Mouse (Mus musculus) frontal cortex, postnatal 14 days (tissue): Measurements from ENCODE around the gene AC124502.3.

Experiments used
- DNase-seq, 2 experiments: peaks; one replicate each; pipeline ENCODE4 v3.0.0; 2022; ENCODE audit warnings: low spot score in 2 of 2

Gene AC124502.3

GRCm38 (mm10) chr19:5032686-5033085 lies 6.0 kb upstream of the AC124502.3 start:
- no peak for DNase-seq

DNA sequence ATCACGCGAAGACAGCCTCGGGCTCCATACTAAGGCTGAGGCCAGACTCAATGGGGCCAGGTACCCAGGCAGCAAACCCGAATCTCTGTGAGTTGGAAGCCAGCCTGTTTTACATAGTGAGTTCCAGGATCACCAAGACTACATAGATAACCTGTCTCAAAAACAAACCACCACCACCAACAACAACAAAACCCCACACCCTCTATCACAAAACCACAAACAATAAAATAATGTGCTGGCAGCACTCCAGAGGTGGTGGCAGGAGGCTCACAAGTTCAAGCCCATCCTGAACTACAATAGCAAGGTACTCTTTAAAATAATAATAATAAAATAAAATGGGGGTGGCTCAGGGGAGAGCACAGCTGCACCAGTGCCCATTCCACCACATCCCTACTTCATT lies 2.1 kb upstream of the AC124502.3 start:
- DNase-seq = no peak

GRCm38 (mm10) chr19:5037678-5038571 lies 766 bp upstream of the AC124502.3 start:
- peak; percentile 75 to 85 for DNase-seq

- DNase-seq = no peak
Measured at GRCm38 (mm10) chr19:5039301-5040114, 817 bp downstream of the AC124502.3 start.

DNA sequence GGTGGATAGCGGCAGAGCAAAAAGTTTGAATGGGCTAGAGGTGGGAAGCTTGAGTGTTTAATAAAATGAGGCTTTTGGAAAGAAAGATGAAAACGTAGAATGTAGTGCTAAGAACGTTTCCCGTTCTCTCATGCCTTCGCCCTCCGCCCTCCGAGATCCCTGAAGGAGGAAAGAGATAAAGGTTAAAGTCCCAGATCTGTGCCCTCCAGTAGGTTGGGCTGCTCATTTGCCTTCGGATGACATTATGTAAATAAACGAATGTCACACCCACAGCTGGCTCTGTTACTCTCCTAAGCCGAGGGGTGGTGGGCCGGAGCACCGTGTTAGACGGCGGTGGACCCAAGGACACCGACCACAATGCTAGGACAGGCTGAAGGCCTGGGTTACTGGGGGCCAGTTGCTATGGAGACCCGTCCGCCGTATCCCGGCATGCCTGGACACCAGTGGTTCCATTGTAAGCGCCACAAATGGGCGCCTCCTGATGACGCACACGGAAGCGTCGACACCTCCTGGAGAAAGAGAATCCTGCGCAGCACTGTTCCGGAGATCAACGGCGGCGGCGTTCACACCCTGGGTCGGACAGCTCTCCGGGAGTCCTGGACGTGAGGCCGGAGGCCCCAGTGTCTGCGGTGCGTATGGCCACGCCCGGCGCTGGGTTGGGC lies 2.3 kb downstream of the AC124502.3 start, which contains the start of gene Brms1:
Gene Brms1 (plus strand): TSS at position 493 of the 662 bp plus-strand sequence.
- DNase-seq = peak; percentile 83 to 85

- no peak for DNase-seq
Measured at GRCm38 (mm10) chr19:5041588-5041987, 2.9 kb downstream of the AC124502.3 start.

DNA sequence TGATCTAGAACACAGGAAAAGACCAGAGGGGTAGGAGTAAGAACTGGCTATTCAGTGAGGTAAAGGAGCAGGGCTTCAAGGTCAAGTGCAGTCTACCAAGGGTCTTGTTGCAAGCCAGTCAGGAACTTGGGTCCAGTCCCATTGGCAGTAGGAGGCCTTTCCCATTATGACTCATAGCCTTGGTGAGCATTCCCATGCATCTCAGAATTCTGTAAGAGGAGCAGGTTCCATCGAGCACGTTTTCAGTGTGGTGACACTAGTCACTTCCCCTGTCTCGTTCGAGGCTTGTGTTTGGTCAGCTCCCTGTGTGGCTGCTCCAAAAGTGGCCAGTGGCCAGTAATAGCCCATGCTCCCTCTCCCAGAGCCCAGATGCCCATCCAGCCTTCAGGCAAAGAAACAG lies 6.8 kb downstream of the AC124502.3 start:
- DNase-seq = no peak

- DNase-seq = peak in 1 of 2 experiments; percentile 57
Measured at GRCm38 (mm10) chr19:5048138-5049056, 9.7 kb downstream of the AC124502.3 start.

- no peak for DNase-seq
Measured at GRCm38 (mm10) chr19:5049325-5049724, 10.6 kb downstream of the AC124502.3 start.

DNA sequence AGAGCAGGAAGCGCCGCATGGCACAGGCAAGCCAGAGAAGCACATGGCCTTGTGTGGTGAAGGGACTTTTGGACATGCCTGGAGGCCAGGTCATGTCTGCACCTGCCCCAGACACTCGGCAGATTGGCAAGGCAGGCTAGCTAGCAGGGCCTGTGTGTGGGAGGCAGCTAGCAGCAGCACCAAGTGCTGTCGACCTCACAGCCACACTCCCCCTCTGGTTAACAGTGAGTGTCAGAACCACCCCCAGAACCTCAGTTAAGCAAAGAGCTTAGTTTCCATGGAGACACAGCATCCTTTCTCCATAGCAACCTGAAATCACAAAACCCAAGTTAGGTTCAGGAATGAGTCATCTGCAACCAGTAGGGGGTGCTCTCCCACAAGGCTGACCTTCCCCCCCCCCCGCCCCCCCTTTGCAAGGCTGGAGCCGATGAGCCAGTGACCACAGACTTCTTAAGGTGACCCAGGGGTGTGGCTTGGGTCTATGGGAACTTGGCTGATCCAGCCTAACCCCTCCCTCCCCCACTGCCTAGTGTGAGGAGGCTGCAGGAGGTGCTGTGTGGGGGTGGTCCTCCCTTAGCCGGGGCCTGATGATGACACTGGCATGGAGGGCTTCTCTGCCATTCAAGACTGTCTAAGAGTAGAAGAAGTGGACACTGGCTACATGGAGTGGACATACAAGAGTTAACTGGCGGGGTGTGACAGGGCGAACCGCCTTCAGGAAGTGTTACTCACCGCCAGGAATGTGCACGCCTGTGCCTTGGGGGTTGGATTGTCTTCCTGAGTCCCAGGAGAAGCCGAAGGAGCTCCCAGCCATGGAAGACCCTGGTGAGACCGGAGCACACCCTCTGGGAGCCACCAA lies 11.6 kb downstream of the AC124502.3 start, which contains the start of gene Rin1:
Gene Rin1 (plus strand): TSS at position 435 of the 859 bp plus-strand sequence.
- peak in 1 of 2 experiments; percentile 51 for DNase-seq

- no peak for DNase-seq
Measured at GRCm38 (mm10) chr19:5051031-5051430, 12.3 kb downstream of the AC124502.3 start.

GRCm38 (mm10) chr19:5051515-5051914 lies 12.8 kb downstream of the AC124502.3 start:
- DNase-seq = no peak

GRCm38 (mm10) chr19:5052166-5052822 lies 13.6 kb downstream of the AC124502.3 start:
- DNase-seq = no peak

- DNase-seq = no peak
Measured at GRCm38 (mm10) chr19:5052853-5053252, 14.2 kb downstream of the AC124502.3 start.

GRCm38 (mm10) chr19:5053909-5054308 lies 15.2 kb downstream of the AC124502.3 start:
- DNase-seq = no peak

GRCm38 (mm10) chr19:5056251-5056650 lies 17.6 kb downstream of the AC124502.3 start:
- DNase-seq = no peak

DNA sequence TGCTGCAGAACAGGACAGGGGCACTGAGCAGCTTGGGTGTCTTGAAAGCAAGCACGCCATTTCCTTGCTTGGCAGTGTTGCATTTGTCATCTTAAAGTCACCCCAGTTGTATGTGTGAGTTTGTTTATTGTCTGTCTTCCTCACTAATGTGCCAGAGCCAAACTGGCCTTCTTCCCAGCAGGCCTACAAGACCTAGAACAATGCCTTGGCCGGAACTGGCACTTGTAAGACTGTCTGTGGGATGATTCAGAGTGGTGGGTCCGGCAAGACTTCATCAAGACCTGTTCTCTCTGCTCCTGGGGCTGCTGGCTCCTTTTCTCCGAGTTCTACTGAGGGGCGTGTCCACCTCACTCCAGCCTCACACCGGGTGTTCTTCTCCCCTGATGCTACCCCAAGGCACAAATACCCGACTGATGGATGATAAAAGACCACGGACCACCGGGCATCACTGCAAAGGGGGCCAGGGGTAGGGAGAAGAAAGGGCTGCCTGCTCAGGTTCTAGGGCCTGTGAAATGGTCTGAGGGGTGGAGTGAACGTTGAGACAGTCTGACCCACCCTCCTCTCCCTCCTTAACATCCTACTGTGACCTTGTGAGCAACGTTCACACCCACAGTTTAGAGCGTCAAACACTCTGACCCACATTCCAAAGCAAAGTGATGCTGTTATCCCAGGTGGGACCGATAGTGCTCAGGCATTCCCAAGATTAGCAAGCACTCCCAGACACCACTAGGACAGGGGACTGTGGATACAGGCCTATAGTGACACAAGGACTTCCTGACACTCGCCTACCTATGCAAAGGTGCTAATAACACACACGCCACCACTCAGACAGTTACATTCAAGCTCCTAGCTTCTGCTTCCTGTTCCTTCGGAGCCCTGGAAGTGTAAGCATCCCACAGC lies 19.4 kb downstream of the AC124502.3 start:
- no peak for DNase-seq
